Mouse (Mus musculus): ENCODE measurements around the gene Ankrd2.
"Not testable (repeated sequence)": the region's sequence is repeated elsewhere in the genome, so short reads cannot be mapped to it uniquely, and the experiment has no call there.

Ankrd2 gene

DNA sequence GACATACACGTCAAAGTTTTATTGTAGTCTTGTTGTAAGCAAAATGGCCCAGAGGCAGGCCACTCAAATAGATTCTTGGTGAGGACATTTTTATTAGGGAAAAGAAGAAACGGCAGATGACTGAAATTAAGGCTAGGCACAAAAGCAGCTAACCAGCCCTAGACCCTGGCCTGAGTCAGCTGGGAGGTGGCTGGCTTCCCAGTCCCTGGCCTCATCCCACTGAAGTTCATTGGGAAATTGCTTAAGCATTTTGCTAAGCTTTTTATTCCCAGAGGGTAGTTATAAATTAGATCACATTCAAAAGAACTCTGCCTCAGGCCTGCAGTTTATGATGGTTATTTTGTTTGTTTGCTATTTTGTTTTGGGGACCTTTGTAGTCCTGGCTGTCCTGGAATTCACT lies 20.1 kb downstream of the Ankrd2 start:
- DNase-seq (ENCODE audit: low spot score) = peak; percentile 45

DNA sequence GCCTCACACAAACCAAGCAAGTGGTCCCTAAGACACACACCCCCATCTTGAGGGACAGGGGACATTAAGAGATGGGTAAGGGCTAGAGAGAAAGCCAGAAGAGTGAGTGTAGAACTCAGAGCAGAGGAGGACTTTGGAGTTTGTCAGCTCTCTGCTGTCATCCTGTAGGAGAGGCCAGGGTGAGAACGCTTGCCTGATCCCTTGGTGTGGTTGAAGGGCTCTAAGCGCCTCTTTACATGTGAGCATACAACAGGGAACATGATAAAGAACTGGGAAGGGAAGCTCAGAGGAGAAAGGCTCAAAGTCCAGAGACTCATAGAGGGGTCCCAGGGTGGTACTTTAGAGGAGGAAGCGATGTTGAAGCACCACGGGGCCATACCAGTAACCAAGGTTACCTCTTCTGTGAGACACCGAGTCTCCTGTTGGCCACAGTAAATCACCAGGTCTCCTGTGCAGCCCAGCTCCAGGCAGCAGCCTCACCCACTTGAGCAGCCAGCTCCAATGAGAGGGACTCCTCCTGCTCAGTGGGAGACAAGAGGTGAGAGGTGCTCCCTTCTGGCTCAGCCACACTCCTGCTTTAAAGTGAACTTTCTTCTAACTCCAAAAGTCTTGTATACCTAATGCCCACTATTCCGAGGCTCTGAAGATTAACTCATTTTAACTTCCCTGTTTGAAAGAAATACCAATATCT lies 21.1 kb downstream of the Ankrd2 start:
- DNase-seq (ENCODE audit: low spot score) = no peak

DNA sequence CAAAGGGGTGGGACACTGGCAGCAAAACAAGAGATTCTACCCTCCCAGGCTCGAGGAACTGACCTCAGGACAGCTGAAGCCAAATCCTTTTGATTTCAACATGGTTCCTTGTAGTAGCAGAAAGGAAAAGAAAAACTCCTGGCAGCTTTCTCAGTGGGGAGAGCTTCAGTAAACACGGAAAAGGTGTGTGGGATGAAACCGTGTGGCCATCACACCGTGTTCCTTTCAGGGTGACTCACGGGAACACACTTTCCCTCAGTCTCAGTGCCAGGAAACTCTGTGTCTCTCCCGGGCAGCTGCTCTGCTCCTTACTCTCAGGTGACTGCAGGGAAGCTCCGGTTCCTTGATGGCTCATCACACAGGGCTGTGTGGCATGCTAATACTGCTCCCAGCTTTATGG lies 22.6 kb downstream of the Ankrd2 start:
- DNase-seq (ENCODE audit: low spot score) = no peak

DNA sequence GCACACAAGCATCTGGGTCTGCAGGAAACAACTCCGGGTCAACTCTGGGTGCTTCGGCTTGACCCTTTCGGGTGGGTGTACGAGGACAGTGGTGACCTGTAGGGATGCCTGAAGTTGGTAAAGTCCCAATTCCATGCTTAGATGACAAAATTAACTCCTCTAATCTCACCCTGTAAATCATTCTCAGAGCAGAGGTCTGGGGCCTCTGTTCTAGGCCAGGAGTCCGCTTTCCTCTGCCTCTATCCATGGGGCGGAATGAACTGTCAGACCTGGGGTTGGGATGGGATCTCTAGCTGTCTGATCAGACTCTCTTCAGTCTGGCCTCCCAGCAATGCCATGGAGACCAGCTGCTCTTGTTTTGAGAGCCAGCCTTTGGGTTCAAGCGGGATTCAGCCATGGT lies 25.6 kb downstream of the Ankrd2 start:
- DNase-seq (ENCODE audit: low spot score) = no peak

DNA sequence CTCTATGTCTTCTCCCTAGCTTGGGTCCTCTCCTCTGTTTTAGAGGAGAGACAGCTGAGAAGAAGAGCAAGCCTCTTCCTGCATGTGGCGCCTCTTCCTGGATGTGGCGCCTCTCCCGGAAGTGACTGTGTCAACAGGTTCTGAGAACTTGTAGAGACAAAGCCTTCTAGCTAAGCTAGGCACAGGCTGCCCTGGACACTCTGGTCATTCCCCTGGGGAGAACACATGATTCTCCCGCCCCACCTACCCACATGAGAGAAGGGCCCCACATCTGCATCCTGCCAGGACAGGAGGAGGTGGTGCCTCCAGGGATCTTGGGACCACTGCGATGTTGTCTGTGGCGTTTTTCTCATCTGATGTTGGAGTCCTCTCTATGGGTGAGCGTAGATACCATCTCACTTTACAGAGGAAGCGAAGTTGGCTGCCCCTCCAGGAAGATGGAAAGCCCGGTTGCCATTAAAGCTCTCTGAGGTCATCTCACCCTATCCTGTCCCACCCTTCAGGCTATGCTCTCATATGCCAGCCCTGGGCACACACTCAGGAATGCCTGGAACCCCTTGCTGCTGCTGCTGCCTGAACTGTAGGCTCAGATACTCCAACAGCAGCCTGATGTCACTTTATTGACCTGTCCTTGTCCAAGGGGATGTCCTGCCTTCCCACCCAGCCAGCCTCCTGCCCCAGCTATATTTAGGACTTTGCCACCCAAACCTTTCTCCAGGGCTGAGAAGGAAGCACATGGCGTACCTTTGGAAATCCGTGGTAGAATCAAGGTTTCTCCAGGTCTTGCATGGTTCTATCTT lies 32.8 kb downstream of the Ankrd2 start:
- no peak for DNase-seq (ENCODE audit: low spot score)

DNA sequence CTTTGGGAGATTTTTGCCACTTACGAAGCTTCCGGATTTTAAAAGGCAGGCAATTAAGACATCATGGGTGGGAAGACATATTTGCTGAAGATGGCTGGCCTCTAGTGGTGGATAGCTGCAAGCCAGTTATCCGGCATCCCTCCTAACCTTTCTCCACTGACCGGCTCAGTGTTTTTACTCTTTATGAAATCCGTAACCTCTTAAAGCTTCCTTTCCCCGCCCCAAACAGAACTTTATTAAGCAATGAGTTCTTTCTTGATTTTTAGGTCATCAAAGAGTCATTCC lies 33.4 kb downstream of the Ankrd2 start:
- no peak for DNase-seq (ENCODE audit: low spot score)

DNA sequence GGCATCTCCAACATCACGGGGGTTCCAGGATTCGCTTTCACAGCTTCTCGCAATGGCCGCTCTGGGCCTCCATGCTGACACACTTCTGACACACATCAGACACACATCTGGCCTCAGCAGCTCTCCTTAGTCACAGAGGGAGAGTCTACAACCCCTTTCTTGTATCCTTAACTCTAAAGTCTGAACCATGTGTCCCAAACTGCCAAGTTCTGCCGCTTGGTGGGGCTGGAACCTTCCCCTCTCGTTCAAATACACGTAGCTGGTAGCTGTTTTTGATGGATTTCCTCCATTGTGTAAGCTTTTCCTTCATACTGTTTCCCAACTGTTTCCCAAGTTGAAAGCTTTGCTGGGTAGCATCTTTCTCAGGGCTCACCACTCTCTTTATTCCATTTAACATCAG lies 35.4 kb downstream of the Ankrd2 start:
- no peak for DNase-seq (ENCODE audit: low spot score)

DNA sequence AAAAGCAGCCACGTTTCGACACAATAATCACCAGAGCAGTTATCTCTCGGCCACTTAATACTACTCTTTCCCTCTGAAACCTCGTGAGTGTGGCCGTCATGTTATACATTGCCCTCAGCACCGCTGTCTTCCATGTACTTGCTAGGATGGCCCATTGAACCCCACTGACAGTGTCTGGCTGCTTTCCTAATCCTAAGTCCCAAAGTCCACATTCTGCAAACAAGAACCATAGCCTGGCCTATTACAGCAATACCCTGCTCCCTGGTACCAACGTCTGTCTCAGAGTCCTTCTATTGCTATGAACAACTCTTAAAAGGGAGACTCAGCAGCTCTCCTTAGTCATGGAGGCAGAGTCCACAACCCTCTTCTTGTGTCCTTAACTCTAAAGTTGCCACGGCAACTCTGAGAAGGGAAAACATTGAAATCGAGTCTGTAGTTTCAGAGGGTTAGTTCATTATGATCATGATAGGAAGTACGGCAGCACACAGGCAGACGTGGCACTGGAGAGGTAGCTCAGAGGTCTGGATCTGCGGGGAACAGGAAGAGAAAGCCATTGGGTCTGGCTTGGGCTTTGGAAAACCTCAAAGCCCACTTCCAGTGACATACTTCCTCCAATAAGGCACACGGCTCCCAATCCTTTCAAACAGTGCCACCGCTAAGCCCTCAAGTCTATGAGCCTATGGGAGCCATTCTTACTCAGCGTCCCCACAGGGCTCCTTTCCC lies 36.2 kb downstream of the Ankrd2 start:
- no peak for DNase-seq (ENCODE audit: low spot score)

DNA sequence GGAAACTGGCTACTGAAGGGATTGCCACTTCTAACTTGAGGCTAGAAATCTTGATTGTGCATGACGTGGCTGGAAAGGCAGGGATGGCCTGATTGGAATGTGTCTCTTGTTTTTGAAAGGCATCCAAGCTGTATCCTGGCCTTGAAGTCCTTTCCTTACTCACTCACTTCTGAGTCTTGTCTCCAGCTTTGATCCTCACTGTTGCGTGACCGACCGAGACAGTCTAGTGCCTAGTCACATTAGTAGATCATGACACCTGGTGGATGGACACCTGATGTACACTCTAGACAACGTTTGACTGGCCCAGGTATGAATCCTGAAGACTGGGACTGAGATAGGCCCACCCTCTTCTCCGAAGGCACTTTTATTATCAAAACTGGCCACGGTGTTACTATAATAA lies 37.0 kb downstream of the Ankrd2 start:
- DNase-seq (ENCODE audit: low spot score) = no peak

DNA sequence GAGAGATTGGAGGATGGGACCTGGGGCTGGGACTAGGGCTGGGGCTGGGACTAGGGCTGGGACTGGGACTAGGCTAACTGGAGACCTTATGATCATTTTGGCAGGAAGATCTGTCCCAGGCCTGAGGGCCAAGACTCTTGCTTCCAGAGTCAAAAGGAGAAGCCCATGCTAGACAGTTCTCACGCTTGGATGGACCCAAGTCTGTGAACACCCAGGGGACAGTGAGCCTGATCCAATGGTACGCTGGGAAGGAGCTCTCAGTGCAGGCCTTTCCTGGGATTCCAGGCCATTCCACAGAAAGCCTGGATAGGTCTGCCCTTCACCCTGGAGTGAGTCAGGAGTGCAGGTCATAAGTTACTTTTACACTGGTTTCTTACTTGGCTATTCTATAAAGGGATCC lies 39.3 kb downstream of the Ankrd2 start:
- DNase-seq (ENCODE audit: low spot score) = no peak

DNA sequence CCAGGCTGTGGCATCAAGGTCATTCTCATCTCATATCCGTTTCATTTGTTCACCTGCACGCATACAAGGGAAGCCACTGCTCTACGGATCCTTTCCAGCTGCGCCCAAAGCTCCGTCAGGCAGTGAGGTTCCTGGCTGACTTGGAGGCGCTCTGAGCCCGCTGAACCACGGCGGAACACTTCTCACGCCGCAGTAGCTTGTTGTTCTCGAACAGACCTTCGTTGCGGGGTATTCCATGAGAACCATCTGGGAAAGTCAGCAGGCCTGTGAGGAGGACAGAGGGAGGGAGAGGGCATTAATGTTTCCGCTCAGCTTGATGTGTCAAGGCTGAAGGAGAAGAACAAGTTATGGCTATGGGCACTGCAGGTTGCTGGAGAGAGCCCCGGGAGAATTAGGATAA lies 40.2 kb downstream of the Ankrd2 start:
- DNase-seq (ENCODE audit: low spot score) = no peak

DNA sequence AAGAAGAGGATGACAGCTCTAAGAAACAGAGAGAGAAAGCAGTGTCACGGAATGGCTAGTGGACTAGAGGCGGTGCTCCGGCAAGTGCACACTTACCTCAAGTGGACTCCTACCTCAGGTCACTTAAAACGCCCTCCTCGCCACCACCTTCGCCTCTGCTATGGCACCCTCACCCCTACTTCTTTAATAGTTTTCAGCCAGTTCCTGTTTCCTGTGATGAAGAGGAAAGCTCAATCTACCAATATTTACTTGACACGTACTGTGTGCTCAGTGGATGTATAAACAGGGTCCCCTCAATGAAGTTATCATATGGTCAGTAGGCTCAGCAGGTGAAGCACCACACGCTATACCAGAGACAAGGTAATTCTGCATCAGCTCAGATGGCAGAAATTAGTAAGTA lies 42.8 kb downstream of the Ankrd2 start:
- DNase-seq (ENCODE audit: low spot score) = no peak

DNA sequence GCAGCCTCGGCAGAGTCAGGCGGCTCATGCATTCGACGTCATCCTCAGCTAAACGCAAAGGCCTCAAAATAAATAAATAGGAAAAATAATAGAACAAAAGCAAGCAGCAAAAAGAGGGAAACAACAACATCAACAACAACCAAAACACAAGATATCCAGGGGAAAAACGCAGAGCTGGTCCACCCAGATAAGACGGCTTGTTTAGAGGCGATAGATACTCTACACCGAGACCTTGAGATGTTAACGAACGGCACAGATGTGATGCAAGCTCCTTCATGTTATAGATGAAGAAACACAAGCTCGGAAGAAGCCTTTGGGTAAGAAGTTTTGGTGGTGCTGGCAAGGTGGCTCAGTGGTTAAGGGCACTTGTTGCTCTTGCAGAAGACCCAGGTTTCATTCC lies 43.2 kb downstream of the Ankrd2 start:
- no peak for DNase-seq (ENCODE audit: low spot score)

DNA sequence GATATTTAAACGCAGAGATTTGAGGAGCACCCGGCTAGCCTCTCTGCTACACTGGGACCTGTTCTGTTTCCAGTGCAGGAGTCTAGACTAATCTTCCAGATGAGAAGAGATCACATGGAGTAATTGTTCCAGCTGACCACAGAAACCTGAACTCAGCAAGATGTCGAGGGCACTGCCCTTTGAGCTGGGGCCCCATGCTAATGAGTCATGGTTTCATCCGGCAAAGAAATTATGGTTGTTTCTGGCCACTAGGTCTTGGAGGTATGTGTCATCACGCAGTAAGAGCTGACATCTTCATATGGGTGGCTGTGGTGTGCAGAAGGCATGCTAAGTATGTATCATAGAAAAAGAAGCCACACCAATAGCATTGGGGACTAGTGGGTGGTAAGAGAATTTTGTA lies 44.1 kb downstream of the Ankrd2 start:
- DNase-seq (ENCODE audit: low spot score) = no peak

DNA sequence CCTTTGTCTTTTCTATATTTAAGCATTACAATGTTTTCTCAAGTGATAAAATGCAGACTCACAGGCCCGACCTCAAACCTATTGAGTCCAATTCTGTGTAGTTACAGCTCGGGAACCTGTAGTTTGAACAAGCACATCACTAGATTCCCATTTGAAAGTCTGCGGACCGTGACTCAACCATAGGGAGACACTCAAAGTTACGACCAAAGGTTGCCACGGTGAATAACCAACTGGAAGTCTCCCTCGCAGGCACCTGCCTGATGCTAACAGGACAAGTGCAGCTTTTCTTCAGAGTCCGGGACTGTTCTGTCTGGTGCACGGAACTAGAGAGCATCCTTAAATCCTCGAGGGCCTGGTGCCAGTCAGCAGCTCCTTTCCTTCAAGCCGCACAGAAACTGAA lies 44.7 kb downstream of the Ankrd2 start:
- DNase-seq (ENCODE audit: low spot score) = no peak

DNA sequence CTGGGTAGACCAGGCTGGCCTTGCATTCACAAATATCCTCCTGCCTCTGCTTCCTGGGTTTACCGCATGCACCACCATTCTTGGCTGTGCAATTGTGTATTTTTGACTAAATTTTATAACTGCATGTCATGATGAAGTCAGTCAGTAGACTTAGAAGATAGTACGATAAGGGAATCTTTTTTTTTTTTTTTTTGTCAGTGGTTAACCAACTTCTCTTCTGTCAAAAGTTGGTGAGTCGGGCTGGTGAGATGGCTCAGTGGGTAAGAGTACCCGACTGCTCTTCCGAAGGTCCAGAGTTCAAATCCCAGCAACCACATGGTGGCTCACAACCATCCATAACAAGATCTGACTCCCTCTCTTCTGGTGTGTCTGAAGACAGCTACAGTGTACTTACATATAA lies 45.8 kb downstream of the Ankrd2 start:
- not testable (repeated sequence) for DNase-seq (ENCODE audit: low spot score)

DNA sequence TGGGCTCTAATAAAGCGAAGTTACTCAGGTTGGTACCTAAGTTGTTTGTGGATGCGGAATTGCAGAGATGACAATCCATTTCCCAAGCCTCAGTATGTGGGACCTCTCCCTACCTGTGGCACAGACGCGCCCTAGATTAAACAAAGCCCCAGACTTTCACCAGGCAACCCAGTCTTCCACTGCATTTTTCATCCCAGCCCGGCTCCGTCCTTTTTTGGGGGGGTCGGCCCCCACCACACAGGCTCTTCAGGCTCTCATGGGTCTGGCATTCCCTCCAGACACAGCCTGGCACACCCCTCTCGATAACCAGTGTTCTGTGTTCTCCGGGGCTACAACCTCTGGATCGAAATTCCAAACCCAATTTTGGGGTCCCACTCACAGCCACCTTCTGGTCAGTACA lies 49.9 kb downstream of the Ankrd2 start:
- no peak for DNase-seq (ENCODE audit: low spot score)

DNA sequence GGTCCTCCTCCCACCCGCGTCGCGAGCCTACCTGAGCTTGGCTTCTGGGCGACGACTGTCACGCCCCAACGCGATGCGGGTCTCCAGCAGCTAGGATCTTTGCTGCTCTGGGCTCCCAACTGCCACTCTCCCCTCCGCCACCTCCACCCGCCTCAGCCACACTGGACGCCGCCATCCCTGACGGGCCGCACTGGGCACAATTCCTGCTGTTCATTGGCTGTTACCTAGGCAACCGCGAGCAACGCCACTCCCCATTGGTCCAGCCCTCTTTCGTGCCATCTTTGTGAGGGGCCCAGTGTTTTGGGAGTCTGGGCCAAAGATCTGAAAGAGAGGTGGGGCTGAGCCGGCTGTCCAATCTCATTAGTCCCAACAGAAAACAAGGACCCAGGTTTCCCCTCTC lies 50.4 kb downstream of the Ankrd2 start, which contains the start of gene Morn4:
Gene Morn4 (minus strand): TSS at position 192 of the 400 bp plus-strand sequence.
- DNase-seq (ENCODE audit: low spot score) = peak; percentile 83

DNA sequence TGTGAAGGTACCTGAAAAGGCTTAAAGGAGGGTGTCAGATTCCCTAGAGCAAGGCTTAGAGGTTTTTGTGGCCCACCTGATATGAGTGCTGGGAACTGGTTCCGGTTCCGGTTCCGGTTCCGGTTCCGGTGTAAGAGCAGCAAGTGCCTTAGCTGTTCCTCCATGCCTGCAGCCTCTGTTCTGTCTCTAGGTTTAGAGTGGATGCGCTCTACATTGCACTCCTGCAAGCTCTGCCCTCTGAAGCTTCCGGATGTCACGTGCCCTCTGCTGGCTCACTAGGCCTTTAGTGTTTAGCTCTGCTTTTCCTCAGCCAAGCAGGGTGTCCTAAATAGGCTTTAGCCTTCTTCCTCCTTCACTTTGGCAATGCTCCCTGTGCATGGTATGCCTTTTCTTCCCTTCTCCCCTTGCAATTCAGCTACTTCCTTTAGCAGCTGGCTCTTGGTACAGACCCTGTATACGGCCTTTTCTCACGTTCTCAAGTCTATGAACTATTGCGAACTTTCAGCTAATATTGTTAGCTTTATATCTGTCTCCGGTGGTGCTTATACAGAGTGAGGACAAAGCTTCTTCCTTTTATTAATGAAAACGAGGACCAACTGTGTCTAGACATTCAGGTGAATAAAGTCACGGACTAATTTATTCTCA lies 53.4 kb downstream of the Ankrd2 start:
- DNase-seq (ENCODE audit: low spot score) = peak; percentile 21

DNA sequence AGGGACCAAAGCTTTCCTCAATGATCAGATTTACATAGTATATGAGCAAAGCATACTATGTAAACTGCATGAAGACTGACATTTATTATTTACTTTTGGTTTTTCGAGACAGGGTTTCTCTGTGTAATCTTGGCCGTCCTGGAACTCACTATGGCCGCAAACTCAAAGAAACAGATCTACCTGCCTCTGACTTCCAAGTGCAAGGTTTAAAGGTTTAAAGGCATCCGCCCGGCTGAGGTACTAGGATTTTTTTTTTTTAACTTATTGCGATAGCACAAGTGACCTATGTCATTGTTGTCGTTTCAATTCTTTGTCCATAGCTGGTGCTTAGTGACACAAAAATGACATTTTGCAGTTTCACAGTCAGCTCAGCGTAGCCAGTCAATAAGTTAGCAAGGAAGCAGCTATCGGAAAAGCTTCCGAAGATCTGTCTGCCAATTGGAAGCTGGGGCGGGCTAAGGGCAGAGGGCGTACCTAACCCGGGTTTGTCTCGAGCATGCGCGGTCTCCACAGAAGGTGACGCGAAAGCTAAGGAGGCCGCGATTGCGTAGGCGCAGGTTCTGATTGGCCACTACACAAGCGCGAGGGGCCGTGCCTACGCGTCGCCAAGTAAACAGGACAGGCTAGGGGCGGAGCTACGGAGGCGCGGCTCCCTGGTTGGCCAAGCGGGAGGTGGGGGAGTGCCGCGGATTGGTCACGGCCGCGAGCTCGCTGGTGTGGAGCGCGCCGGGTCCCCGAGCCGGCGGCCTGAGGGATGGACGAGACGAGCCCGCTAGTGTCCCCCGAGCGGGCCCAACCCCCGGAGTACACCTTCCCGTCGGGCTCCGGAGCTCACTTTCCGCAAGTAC lies 54.2 kb downstream of the Ankrd2 start, which contains the start of gene Pi4k2a:
Gene Pi4k2a (plus strand): TSS at position 723 of the 848 bp plus-strand sequence.
- DNase-seq (ENCODE audit: low spot score) = peak; percentile 94

DNA sequence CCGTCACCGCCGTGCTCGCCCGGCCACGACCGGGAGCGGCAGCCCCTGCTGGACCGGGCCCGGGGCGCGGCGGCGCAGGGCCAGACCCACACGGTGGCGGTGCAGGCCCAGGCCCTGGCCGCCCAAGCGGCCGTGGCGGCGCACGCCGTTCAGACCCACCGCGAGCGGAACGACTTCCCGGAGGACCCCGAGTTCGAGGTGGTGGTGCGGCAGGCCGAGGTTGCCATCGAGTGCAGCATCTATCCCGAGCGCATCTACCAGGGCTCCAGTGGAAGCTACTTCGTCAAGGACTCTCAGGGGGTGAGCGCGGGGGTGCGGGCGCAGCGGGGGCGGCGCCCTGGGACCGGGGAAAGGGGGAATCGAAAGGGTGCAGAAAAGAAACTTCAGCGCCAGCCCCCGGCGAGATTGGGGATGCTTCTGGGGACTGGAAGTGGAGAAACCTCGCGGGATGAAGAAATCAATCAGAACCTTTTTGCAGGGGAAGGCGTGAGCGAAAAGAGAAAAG lies 54.9 kb downstream of the Ankrd2 start:
- DNase-seq (ENCODE audit: low spot score) = no peak
